Mouse (Mus musculus): ENCODE measurements around the gene Szrd1. TPM values are rescaled to one million over a fixed set of nuclear protein-coding genes. Genes with fewer than 3 reads are reported as not detected.

Gene Szrd1
- 28.6 and 29.6 TPM in 2 replicates for polyA plus RNA-seq (2015; fragmentation: Nextera tagmentation; extraction: Ambion mirVana)

GRCm38 (mm10) chr4:141139116-141139970 is at the start of gene Szrd1:
Szrd1 (minus strand) TSS chr4:141139775.
- no peaks in the 10 kb centered on the region for H3K9me3 ChIP-seq (ENCODE audit: control insufficient read depth, low read length)
- H3K27me3 ChIP-seq (ENCODE audit: control insufficient read depth, insufficient read depth, low read length), result no peaks in the 10 kb centered on the region
- peaks cover 8% of the 10 kb centered on the region for H3K4me1 ChIP-seq (replicated peaks; ENCODE audit: control insufficient read depth, insufficient read depth)
- peak within 1 kb of the TSS; percentile 96 for H3K27ac ChIP-seq (replicated peaks)
- peak within 1 kb of the TSS; percentile 94 for H3K4me3 ChIP-seq (ENCODE audit: low read depth, low read length)
- ATAC-seq (ENCODE audit: low FRiP score, low TSS enrichment), result peak; percentile 94
- TF ChIP-seq EP300 (optimal IDR thresholded peaks at IDR 0.05) (no peak), CTCF (IDR thresholded peaks at IDR 0.05; ENCODE audit: low read depth) (no peak; the same call in 1 of the 2 replicates)
- peak within 1 kb of the TSS; percentile 93 for H3K9ac ChIP-seq (ENCODE audit: low read length)
- peak within 1 kb of the TSS; percentile 83 for H3K4me2 ChIP-seq (replicated peaks; ENCODE audit: low read depth)
- H3K36me3 ChIP-seq (ENCODE audit: control insufficient read depth, insufficient read depth, low read length), result no peaks in the 10 kb centered on the region
- under 1% methylated on average over 63 of the region's 63 CpGs for WGBS
- DNase-seq (ENCODE audit: low spot score), result peak; percentile 100

- no peaks in the 10 kb centered on the region for H3K27me3 ChIP-seq (ENCODE audit: control insufficient read depth, insufficient read depth, low read length)
- no peaks in the 10 kb centered on the region; the same call in 1 of the 2 replicates for H3K4me1 ChIP-seq (replicated peaks; ENCODE audit: control insufficient read depth, insufficient read depth)
- no peak for ATAC-seq (ENCODE audit: low FRiP score, low TSS enrichment)
- H3K4me2 ChIP-seq (replicated peaks; ENCODE audit: low read depth), result no peak overlapping the region
- H3K36me3 ChIP-seq (ENCODE audit: control insufficient read depth, insufficient read depth, low read length), result peaks cover 2% of the 10 kb centered on the region; the same call in 1 of the 2 replicates
- TF ChIP-seq CTCF (IDR thresholded peaks at IDR 0.05; ENCODE audit: low read depth) (no peak), EP300 (optimal IDR thresholded peaks at IDR 0.05) (no peak)
- H3K27ac ChIP-seq (replicated peaks), result no peak overlapping the region
- no peak for DNase-seq (ENCODE audit: low spot score)
- no peaks in the 10 kb centered on the region for H3K9me3 ChIP-seq (ENCODE audit: control insufficient read depth, low read length)
- no peak overlapping the region for H3K9ac ChIP-seq (ENCODE audit: low read length)
- 47% methylated on average over 9 of the region's 9 CpGs for WGBS
- H3K4me3 ChIP-seq (ENCODE audit: low read depth, low read length), result no peak overlapping the region
Measured at GRCm38 (mm10) chr4:141186923-141187836, 47.6 kb upstream of the Szrd1 start.

GRCm38 (mm10) chr4:141184426-141184825 is 44.9 kb upstream of the Szrd1 start:
- 90% methylated on average over 4 of the region's 4 CpGs for WGBS
- H3K27me3 ChIP-seq (ENCODE audit: control insufficient read depth, insufficient read depth, low read length), result no peaks in the 10 kb centered on the region
- no peak for ATAC-seq (ENCODE audit: low FRiP score, low TSS enrichment)

GRCm38 (mm10) chr4:141183932-141184331 is 44.4 kb upstream of the Szrd1 start:
- H3K27me3 ChIP-seq (ENCODE audit: control insufficient read depth, insufficient read depth, low read length), result no peaks in the 10 kb centered on the region
- TF ChIP-seq CTCF (IDR thresholded peaks at IDR 0.05; ENCODE audit: low read depth) (no peak), EP300 (optimal IDR thresholded peaks at IDR 0.05) (no peak)
- no peak overlapping the region for H3K4me3 ChIP-seq (ENCODE audit: low read depth, low read length)
- no peaks in the 10 kb centered on the region for H3K9me3 ChIP-seq (ENCODE audit: control insufficient read depth, low read length)
- 93% methylated on average over 2 of the region's 2 CpGs for WGBS
- no peaks in the 10 kb centered on the region; the same call in 1 of the 2 replicates for H3K36me3 ChIP-seq (ENCODE audit: control insufficient read depth, insufficient read depth, low read length)
- no peak overlapping the region for H3K4me2 ChIP-seq (replicated peaks; ENCODE audit: low read depth)
- H3K9ac ChIP-seq (ENCODE audit: low read length), result no peak overlapping the region
- ATAC-seq (ENCODE audit: low FRiP score, low TSS enrichment), result no peak
- no peaks in the 10 kb centered on the region; the same call in 1 of the 2 replicates for H3K4me1 ChIP-seq (replicated peaks; ENCODE audit: control insufficient read depth, insufficient read depth)
- no peak for DNase-seq (ENCODE audit: low spot score)
- no peak overlapping the region for H3K27ac ChIP-seq (replicated peaks)

More at GRCm38 (mm10) chr4:141184426-141184825, 44.9 kb upstream of the Szrd1 start:
- Histone ChIP-seq H3K9me3 (ENCODE audit: control insufficient read depth, low read length) (no peaks in the 10 kb centered on the region), H3K4me2 (replicated peaks; ENCODE audit: low read depth) (no peak overlapping the region), H3K36me3 (ENCODE audit: control insufficient read depth, insufficient read depth, low read length) (no peaks in the 10 kb centered on the region; the same call in 1 of the 2 replicates), H3K4me3 (ENCODE audit: low read depth, low read length) (no peak overlapping the region), H3K4me1 (replicated peaks; ENCODE audit: control insufficient read depth, insufficient read depth) (no peaks in the 10 kb centered on the region; the same call in 1 of the 2 replicates), H3K27ac (replicated peaks) (no peak overlapping the region), H3K9ac (ENCODE audit: low read length) (no peak overlapping the region)
- TF ChIP-seq EP300 (optimal IDR thresholded peaks at IDR 0.05) (no peak), CTCF (IDR thresholded peaks at IDR 0.05; ENCODE audit: low read depth) (no peak)
- no peak for DNase-seq (ENCODE audit: low spot score)

GRCm38 (mm10) chr4:141181981-141182380 is 42.4 kb upstream of the Szrd1 start:
- no peak overlapping the region for H3K4me3 ChIP-seq (ENCODE audit: low read depth, low read length)
- H3K9ac ChIP-seq (ENCODE audit: low read length), result no peak overlapping the region
- H3K4me1 ChIP-seq (replicated peaks; ENCODE audit: control insufficient read depth, insufficient read depth), result no peaks in the 10 kb centered on the region; the same call in 1 of the 2 replicates
- H3K4me2 ChIP-seq (replicated peaks; ENCODE audit: low read depth), result no peak overlapping the region
- H3K27me3 ChIP-seq (ENCODE audit: control insufficient read depth, insufficient read depth, low read length), result no peaks in the 10 kb centered on the region
- H3K9me3 ChIP-seq (ENCODE audit: control insufficient read depth, low read length), result no peaks in the 10 kb centered on the region
- ATAC-seq (ENCODE audit: low FRiP score, low TSS enrichment), result no peak
- H3K36me3 ChIP-seq (ENCODE audit: control insufficient read depth, insufficient read depth, low read length), result no peaks in the 10 kb centered on the region; the same call in 1 of the 2 replicates
- TF ChIP-seq EP300 (optimal IDR thresholded peaks at IDR 0.05), result no peak
- no peak for TF ChIP-seq CTCF (IDR thresholded peaks at IDR 0.05; ENCODE audit: low read depth)
- no peak overlapping the region for H3K27ac ChIP-seq (replicated peaks)
- WGBS, result 89% methylated on average over 6 of the region's 6 CpGs
- DNase-seq (ENCODE audit: low spot score), result no peak
